Mouse (Mus musculus) neural tube, embryonic 14.5 days (tissue): ENCODE data around the gene Rabggtb. TPM values are rescaled to one million over a fixed set of nuclear protein-coding genes. Genes with fewer than 3 reads are reported as not detected.

Experiments
- ATAC-seq: fragments of 200-750 bp; cut with Nextera tagmentation; 2 replicates; pipeline ENCODE4 v1.8.0; 2017; ENCODE audit warnings: low read depth, mild to moderate bottlenecking, moderate TSS enrichment, moderate library complexity
- H3K27ac ChIP-seq: fragments of 300-500 bp; sonication (generic); 2 replicates; pipeline ENCODE4 v1.5.1; 2014; ENCODE audit warnings: low read depth, mild to moderate bottlenecking, control low read depth, low read length, moderate library complexity, mixed read lengths
- H3K27me3 ChIP-seq: fragments of 300-500 bp; sonication (generic); 2 replicates; pipeline ENCODE4 v1.6.1; 2014; ENCODE audit warnings: low read length; ENCODE audit not compliant: control insufficient read depth, insufficient read depth
- H3K36me3 ChIP-seq: fragments of 300-500 bp; sonication (generic); 2 replicates; pipeline ENCODE4 v1.6.1; 2014; ENCODE audit warnings: low read length, mixed read lengths; ENCODE audit not compliant: control insufficient read depth, insufficient read depth
- H3K4me1 ChIP-seq: fragments of 300-500 bp; sonication (generic); 2 replicates; pipeline ENCODE4 v1.6.1; 2014; ENCODE audit warnings: low read length; ENCODE audit not compliant: control insufficient read depth, insufficient read depth
- H3K4me2 ChIP-seq: fragments of 300-500 bp; sonication (generic); 2 replicates; pipeline ENCODE4 v1.6.1; 2014; ENCODE audit warnings: mild to moderate bottlenecking, low read depth, low read length, control low read depth
- H3K4me3 ChIP-seq: fragments of 300-500 bp; sonication (generic); 2 replicates; pipeline ENCODE4 v1.5.1; 2014; ENCODE audit warnings: low read depth, low read length, control low read depth, mixed read lengths
- H3K9ac ChIP-seq: fragments of 300-500 bp; sonication (generic); replicated peaks from 2 replicates; pipeline ENCODE4 v1.6.1; 2014; ENCODE audit warnings: low read depth, mild to moderate bottlenecking, control low read depth, low read length, mixed read lengths
- H3K9me3 ChIP-seq: fragments of 300-500 bp; sonication (generic); 2 replicates; pipeline ENCODE4 v1.6.1; 2016; ENCODE audit warnings: low read length; ENCODE audit not compliant: control insufficient read depth
- WGBS: fragments of 180-500 bp; shearing (Covaris S2); extraction: QIAGEN DNeasy Blood & Tissue Kit; methylation state at CpG from one replicate; pipeline ENCODE4 v1.1.7; 2014; 5-methylcytosine and 5-hydroxymethylcytosine counted together
- polyA plus RNA-seq: library from polyadenylated mRNA; unstranded; fragments of >200 nt; fragmentation: Nextera tagmentation; extraction: Ambion mirVana; gene quantifications from 2 replicates; pipeline ENCODE4 v1.2.1, GENCODE M21; 2014

Gene Rabggtb
- polyA plus RNA-seq, 1 experiment from 2014 or later: 54.0 TPM

DNA sequence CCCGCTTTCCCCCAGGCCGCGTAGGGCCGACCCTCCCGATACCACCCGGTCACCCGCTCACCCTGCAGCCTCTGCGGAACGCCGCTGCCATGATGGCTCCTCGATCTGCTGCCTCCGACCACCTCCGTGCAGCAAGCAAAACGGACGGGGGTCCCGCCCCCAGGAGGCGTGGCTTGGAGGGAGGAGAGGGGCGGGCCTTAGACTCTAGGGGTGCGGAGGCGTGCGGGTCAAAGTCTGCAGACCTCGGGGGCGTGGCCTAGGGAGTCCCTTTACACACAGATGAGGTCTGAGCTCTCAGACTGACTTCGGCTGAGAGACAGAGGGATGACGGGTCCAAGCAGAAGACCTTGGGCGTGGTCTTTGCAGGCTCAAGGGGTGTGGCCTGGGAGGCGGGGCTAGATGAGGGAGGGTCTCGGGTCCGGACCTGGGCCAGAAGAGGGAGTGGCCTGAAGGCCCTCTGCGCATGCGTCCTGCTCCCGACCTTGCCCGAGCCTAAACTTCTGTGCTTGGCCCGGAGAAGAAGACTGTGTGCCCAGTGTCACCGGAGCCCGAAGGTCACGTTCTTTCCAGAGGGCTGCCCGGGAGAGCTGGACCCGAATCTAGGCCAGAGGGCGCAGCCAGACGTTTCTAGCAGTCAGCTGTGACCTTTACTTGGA, 31.7 kb upstream of the Rabggtb start, which contains the start of gene Acadm:
Gene Acadm, minus strand, starts transcription at position 298 of the 656 bp plus-strand sequence.
- H3K4me2 ChIP-seq: peak within 1 kb of the TSS; percentile 71
- H3K36me3 ChIP-seq: no peaks in the 10 kb centered on the region
- WGBS: under 1% methylated on average over 36 of the region's 41 CpGs
- no peaks in the 10 kb centered on the region for H3K9me3 ChIP-seq
- peak; percentile 95 for ATAC-seq
- peak within 1 kb of the TSS; percentile 73 for H3K9ac ChIP-seq
- H3K4me3 ChIP-seq: peak within 1 kb of the TSS; percentile 71
- 0 out of 2 replicates have a peak, but pooled peaks cover 4% of the 10 kb centered on the region for H3K4me1 ChIP-seq
- H3K27me3 ChIP-seq: no peaks in the 10 kb centered on the region
- H3K27ac ChIP-seq: peak within 1 kb of the TSS; percentile 70

DNA sequence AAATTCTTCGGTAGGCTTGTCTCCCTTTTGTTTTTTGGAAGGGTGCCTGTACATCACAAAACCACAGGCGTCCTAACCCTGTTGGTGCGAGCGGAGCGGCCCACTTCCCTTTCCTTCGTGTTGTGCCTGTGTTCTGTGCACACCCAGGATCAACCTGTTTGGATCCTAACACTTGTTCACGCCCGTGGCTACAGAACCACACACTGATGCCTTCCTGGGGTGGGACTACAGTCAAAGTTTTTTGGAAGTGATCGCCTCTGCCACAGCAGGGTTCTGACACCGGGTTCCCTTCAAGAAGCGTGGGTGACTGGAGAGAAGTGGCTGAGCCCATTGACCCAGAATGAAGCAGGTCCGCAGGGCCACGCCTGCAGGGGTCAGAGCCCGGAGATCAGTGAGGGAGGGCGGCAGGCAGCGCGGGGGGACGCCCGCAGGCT, 31.1 kb upstream of the Rabggtb start:
- peak overlapping the region; percentile 70; the same call in 1 of the 2 replicates for H3K27ac ChIP-seq
- no peaks in the 10 kb centered on the region for H3K9me3 ChIP-seq
- H3K4me2 ChIP-seq: peak overlapping the region; percentile 71
- peak; percentile 70 for ATAC-seq
- H3K9ac ChIP-seq: peak overlapping the region; percentile 73
- H3K4me1 ChIP-seq: 0 out of 2 replicates have a peak, but pooled peaks cover 4% of the 10 kb centered on the region
- peak overlapping the region; percentile 71 for H3K4me3 ChIP-seq
- WGBS: 1% methylated on average over 19 of the region's 19 CpGs
- H3K36me3 ChIP-seq: no peaks in the 10 kb centered on the region
- H3K27me3 ChIP-seq: no peaks in the 10 kb centered on the region

DNA sequence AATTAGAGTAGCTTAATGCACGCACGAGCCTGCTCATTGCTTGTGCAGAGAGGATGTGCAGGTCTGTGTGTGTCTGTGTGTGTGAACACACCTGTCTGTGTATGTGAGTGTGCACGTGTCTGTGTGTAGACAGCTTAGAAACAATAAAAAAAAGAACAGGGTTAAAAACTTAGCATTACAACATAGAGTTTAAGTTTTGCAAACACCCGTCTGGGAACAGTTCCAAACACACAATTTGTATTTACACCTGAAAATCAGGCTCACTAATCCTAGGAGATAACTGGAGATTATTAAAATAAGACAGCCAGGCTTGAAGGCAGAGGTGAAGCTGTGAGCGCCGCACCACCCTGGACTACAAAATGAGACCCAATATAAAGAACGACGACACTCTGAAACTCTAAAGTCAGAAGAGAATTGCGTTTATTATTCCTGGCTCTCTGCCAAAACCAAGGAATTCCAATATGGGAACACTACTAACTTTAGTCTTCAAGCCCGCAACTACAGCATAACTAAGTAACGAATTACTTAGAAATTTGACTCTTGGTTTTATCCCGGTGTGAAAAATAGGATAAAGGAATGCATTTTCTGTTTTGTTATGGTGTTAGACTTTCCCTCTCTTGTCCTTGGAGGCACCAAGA, 30.3 kb upstream of the Rabggtb start:
- 0 out of 2 replicates have a peak, but pooled peaks cover 4% of the 10 kb centered on the region for H3K4me1 ChIP-seq
- ATAC-seq: no peak
- H3K4me3 ChIP-seq: peak overlapping the region; percentile 71
- no peaks in the 10 kb centered on the region for H3K36me3 ChIP-seq
- H3K9me3 ChIP-seq: no peaks in the 10 kb centered on the region
- H3K4me2 ChIP-seq: peak overlapping the region; percentile 71
- no peak overlapping the region for H3K9ac ChIP-seq
- WGBS: 32% methylated on average over 12 of the region's 12 CpGs
- H3K27me3 ChIP-seq: no peaks in the 10 kb centered on the region
- H3K27ac ChIP-seq: no peak overlapping the region

DNA sequence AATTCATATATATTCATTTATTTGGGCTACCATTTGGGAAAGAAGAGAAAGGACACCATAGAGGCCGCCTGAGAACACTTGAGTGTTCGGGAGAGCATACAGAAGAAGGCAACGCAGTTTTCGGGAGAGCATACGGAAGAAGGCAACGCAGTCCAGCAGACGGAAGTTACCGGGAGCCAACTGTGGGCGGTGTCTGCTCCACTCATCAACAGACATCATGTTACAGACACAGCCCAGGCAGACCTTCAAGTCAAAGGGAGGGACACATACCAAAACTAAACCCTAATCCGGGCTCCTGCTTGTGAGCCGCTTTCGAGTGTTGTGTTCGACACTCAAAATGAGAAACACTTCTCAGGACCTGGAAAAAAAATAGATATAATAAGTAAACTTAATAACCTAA, 28.8 kb upstream of the Rabggtb start:
- H3K9ac ChIP-seq: no peak overlapping the region
- no peaks in the 10 kb centered on the region for H3K36me3 ChIP-seq
- H3K4me3 ChIP-seq: no peak overlapping the region
- no peak for ATAC-seq
- no peak overlapping the region for H3K4me2 ChIP-seq
- H3K27ac ChIP-seq: no peak overlapping the region
- WGBS: 95% methylated on average over 13 of the region's 13 CpGs
- 0 out of 2 replicates have a peak, but pooled peaks cover 4% of the 10 kb centered on the region for H3K4me1 ChIP-seq
- H3K27me3 ChIP-seq: no peaks in the 10 kb centered on the region
- no peaks in the 10 kb centered on the region for H3K9me3 ChIP-seq

DNA sequence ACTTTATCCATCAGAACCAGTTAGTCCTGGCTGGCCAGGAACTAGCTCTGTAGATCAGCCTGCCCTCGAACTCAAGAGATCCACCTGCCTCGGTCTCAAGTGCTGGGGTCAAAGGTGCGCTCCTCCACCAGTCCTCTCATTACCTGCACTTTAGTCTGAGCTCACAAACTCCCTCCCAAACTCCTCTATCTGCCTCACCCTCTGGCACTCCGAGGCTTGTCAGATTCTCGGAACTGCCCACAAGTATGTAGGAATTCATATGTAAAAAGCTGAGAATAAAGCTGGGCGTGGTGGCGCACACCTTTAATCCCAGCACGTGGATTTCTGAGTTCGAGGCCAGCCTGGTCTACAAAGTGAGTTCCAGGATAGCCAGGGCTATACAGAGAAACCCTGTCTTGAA, 27.7 kb upstream of the Rabggtb start:
- Histone ChIP-seq H3K36me3 (no peaks in the 10 kb centered on the region), H3K9ac (no peak overlapping the region), H3K9me3 (no peaks in the 10 kb centered on the region), H3K4me1 (0 out of 2 replicates have a peak, but pooled peaks cover 4% of the 10 kb centered on the region), H3K27me3 (no peaks in the 10 kb centered on the region), H3K27ac (no peak overlapping the region), H3K4me3 (no peak overlapping the region), H3K4me2 (no peak overlapping the region)
- 93% methylated on average over 9 of the region's 9 CpGs for WGBS
- ATAC-seq: no peak

DNA sequence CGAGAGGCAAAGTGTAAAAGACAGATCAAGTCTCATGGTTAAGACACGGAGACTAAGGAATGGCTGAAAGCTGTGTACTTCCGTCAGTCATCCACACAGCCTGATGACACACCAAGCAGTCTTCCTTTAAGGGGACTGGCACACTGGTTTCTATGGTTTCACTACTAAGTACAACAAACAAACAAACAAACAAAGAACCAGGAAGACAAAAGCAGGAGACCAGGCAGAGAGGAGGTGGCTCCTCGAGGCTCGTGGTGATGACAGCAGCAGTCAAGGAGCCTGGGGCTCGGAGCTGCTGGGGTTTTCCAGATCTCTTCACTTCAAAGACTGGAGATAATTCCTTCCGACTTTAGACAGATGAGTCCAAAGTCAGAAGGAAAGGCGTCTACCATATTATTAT, 27.2 kb upstream of the Rabggtb start:
- 88% methylated on average over 8 of the region's 8 CpGs for WGBS

DNA sequence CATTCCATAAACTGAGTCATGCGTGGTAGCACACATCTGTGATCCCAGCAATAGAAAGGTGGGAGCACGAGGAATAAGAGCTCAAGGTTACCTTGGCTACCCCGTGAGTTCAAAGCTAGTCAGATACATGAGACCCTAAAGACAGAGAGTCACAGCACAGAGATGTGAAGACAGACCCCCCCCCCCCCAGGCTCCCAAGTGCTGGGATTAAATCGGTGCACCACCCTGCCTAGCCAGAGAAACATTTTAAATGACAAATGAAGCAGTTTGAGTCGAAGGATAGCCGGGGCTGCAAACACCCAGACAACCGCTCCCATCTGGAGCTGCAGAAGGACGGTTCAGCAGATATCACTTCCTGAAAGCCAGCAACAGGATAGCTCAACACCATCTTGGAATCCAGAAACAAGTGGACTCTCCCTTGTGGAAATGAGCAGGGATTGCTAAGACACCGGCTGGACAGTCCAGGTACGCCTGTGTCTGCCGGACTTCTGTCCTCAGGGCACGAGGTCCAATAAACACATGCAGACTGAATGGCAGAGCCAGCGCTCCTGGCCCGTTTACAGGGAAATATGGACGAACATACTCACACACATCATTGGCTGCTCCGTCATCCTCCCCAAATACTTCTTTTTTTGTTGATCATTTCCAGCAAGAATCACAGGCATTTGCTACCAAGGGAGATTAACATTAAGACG, 24.5 kb upstream of the Rabggtb start:
- no peak for ATAC-seq
- Histone ChIP-seq H3K9me3 (no peaks in the 10 kb centered on the region), H3K27me3 (no peaks in the 10 kb centered on the region), H3K4me1 (no peaks in the 10 kb centered on the region), H3K36me3 (peaks cover 8% of the 10 kb centered on the region; the same call in 1 of the 2 replicates), H3K27ac (no peak overlapping the region), H3K4me3 (no peak overlapping the region), H3K9ac (no peak overlapping the region), H3K4me2 (no peak overlapping the region)
- 95% methylated on average over 17 of the region's 17 CpGs for WGBS

More for the DNA sequence above, 27.2 kb upstream of the Rabggtb start:
- Histone ChIP-seq H3K27me3 (no peaks in the 10 kb centered on the region), H3K4me2 (no peak overlapping the region), H3K4me1 (0 out of 2 replicates have a peak, but pooled peaks cover 4% of the 10 kb centered on the region), H3K9ac (no peak overlapping the region), H3K4me3 (no peak overlapping the region), H3K27ac (no peak overlapping the region), H3K9me3 (no peaks in the 10 kb centered on the region), H3K36me3 (no peaks in the 10 kb centered on the region)
- no peak for ATAC-seq

DNA sequence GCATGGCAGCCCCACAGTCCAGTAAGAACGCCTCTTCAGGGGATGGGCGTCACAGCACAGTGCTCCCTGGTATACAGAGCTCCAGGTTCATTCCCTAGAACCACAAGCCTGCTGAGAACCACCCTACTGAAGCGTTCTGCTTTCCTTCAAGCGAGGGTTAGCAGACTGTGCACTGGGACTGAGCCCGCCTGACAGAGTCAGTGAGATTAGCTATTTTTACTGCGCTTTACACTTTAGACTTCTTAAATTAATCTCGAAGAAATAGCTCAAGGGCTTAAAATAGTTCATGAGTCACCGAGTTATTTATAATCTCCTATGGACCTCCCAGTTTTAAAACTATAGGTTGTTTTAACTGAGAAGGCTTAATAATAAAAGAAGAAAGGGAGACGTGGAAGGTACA, 23.1 kb upstream of the Rabggtb start:
- Histone ChIP-seq H3K9me3 (no peaks in the 10 kb centered on the region), H3K36me3 (peaks cover 8% of the 10 kb centered on the region; the same call in 1 of the 2 replicates), H3K9ac (no peak overlapping the region), H3K4me2 (no peak overlapping the region), H3K27ac (no peak overlapping the region), H3K4me1 (no peaks in the 10 kb centered on the region), H3K27me3 (no peaks in the 10 kb centered on the region), H3K4me3 (no peak overlapping the region)
- ATAC-seq: no peak
- 93% methylated on average over 9 of the region's 9 CpGs for WGBS

DNA sequence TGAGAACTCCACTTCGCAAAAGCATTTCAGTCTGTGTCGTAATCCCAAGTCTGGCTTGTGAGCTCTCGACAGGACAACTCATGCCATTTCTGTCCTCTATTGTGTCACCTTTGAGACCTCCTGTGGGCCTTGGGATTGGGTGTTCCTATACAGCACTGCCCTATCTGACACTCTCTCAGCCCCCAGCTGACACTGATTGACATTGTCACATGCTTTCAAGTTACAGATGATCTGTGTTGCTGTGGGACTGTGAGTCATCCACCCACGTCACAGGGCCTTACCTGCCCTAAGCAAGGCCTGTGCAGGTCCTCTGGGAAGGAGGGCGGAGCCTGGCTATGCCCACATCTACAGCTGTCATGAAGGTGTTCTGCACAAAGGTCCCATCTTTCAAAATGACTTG, 19.7 kb upstream of the Rabggtb start:
- WGBS: 96% methylated on average over 5 of the region's 5 CpGs
- Histone ChIP-seq H3K36me3 (peaks cover 8% of the 10 kb centered on the region), H3K4me3 (no peak overlapping the region)

More for the DNA sequence above, 19.7 kb upstream of the Rabggtb start:
- H3K4me2 ChIP-seq: no peak overlapping the region
- no peak overlapping the region for H3K9ac ChIP-seq
- H3K4me1 ChIP-seq: no peaks in the 10 kb centered on the region
- no peaks in the 10 kb centered on the region for H3K9me3 ChIP-seq
- H3K27ac ChIP-seq: no peak overlapping the region
- no peak for ATAC-seq
- H3K27me3 ChIP-seq: no peaks in the 10 kb centered on the region
